Mouse (Mus musculus) inflammation-experienced regulatory T-cells, adult 16 weeks (primary cell): ENCODE results near the gene Nup160. TPM values are rescaled to one million over a fixed set of nuclear protein-coding genes. Genes with fewer than 3 reads are reported as not detected.

ENCODE experiments used
- polyA plus RNA-seq: library from polyadenylated mRNA; unstranded; fragments of 100-300 nt; shearing (Covaris generic); gene quantifications from one replicate; pipeline ENCODE4 v1.2.1, GENCODE M21; 2017

Nup160 gene
- polyA plus RNA-seq = 49.7 TPM

DNA sequence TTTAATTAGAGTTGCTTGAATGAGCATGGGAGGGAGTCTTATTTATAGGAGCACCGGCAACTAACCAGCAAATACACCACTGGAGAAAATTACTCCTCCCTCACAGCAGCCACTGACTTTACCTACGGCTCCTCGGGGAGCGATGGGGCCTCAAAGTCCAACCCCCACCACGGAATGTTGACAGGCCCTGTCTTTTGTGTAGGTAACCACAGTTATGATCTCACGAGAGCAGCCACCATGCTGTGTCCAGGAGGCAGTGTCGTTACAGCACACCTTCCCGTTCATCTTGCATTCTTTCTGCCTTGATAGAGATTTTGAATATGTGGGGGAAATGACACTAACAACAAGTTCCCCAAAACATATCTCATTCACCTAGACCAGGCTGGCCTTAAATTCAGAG lies at the start of gene Nup160:
Gene Nup160, plus strand, starts transcription at position 209 of the 400 bp plus-strand sequence.

DNA sequence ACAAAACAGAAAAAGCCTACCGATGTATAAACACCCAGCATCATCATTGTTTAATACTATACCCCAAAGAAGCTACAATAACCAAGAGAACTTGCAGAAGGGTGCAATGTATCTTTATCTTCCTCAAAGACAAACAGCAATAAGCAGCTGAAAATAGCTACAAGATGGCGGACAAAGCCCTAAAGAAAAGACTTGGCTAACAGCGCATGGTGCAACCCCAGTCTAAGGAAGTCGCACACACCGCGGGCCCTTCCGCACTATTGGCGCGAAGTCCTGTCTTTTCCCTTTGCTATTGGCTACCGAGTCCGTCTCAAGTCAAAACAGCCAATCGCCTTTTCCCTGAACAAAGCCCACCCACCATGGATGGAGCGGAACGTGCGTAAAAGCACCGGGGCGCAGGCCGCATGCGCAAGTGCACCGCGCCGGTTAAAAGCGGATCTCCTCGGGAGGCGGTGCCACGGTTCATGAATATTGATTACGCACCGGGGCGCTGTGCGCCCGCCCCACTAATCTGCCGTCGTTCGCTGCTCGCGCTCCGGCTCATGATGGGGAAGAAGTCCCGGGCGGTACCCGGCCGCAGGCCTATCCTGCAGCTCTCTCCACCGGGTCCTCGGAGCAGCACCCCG lies 68.2 kb downstream of the Nup160 start, which contains the start of gene Fnbp4:
Gene Fnbp4, plus strand, starts transcription at position 318 of the 626 bp plus-strand sequence.

DNA sequence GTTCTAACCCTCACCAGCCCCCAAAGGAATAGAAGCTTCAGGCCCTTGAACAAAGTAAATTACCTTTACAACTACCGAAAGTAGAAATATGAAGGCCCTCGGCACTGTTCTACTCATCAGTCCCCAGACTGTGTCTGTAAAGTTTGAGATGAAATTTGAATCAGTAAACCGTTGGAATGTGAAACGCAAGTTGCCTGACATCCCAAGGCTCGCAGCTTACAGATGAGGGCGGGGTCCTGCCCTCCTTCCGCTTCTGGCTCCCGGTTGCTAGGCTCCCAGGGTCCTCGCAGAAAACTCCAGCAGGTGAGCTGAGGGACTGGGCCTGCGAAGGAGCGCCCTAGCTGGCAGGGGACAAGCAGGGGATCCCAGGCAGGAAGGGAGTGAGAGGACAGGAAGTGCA lies 105.4 kb downstream of the Nup160 start, which contains the start of gene Agbl2:
Gene Agbl2, plus strand, starts transcription at position 270 of the 400 bp plus-strand sequence.

Other genes starting within 250 kb of the Nup160 start
- gene Ptprj, start 96.6 kb upstream of the Nup160 start, polyA plus RNA-seq = 3.0 TPM
- gene Fnbp4, start 68.2 kb downstream of the Nup160 start, polyA plus RNA-seq = 90.5 TPM
- not detected for gene Agbl2, start 105.5 kb downstream of the Nup160 start, polyA plus RNA-seq
- 151 TPM for gene Mtch2, start 169.9 kb downstream of the Nup160 start, polyA plus RNA-seq
- gene C1qtnf4, start 208.6 kb downstream of the Nup160 start, polyA plus RNA-seq = 2.3 TPM
- gene Kbtbd4, start 227.5 kb downstream of the Nup160 start, polyA plus RNA-seq = 55.7 TPM
- gene Ndufs3, start 227.6 kb downstream of the Nup160 start, polyA plus RNA-seq = 168 TPM